Mouse (Mus musculus): Measurements from ENCODE around the gene Plxdc2. TPM values are rescaled to one million over a fixed set of nuclear protein-coding genes. Genes with fewer than 3 reads are reported as not detected.
A peak's percentile ranks its signal among the peaks of the same experiment; 100 is the strongest.

The Plxdc2 gene
- polyA plus RNA-seq, 1 experiment = 6.9 TPM

GRCm38 (mm10) chr2:16356921-16357837, 1.1 kb downstream of the Plxdc2 start:
- H3K4me1 ChIP-seq (ENCODE audit: control insufficient read depth, insufficient read depth, low read length) = no peaks in the 10 kb centered on the region; the same call in 1 of the 2 replicates
- H3K4me3 ChIP-seq (replicated peaks; ENCODE audit: control insufficient read depth, low read depth, low read length) = peak overlapping the region; percentile 45
- 8% methylated on average over 33 of the region's 33 CpGs for WGBS
- TF ChIP-seq POLR2A (IDR thresholded peaks at IDR 0.05; ENCODE audit: borderline replicate concordance, control insufficient read depth, low read depth, low read length) (no peak), CTCF (IDR thresholded peaks at IDR 0.05; ENCODE audit: control insufficient read depth, insufficient read depth, low read length) (no peak)
- H3K27ac ChIP-seq (ENCODE audit: control insufficient read depth, insufficient read depth, low read depth, low read length, poor library complexity) = no peak overlapping the region; the same call in 1 of the 2 replicates

GRCm38 (mm10) chr2:16357946-16358345, 1.8 kb downstream of the Plxdc2 start:
- WGBS = 53% methylated on average over 1 of the region's 1 CpGs

GRCm38 (mm10) chr2:16359341-16359928, 3.3 kb downstream of the Plxdc2 start:
- H3K4me1 ChIP-seq (ENCODE audit: control insufficient read depth, insufficient read depth, low read length) = no peaks in the 10 kb centered on the region; the same call in 1 of the 2 replicates

More at GRCm38 (mm10) chr2:16357946-16358345, 1.8 kb downstream of the Plxdc2 start:
- TF ChIP-seq POLR2A (IDR thresholded peaks at IDR 0.05; ENCODE audit: borderline replicate concordance, control insufficient read depth, low read depth, low read length) = no peak
- TF ChIP-seq CTCF (IDR thresholded peaks at IDR 0.05; ENCODE audit: control insufficient read depth, insufficient read depth, low read length) = no peak
- Histone ChIP-seq H3K4me3 (replicated peaks; ENCODE audit: control insufficient read depth, low read depth, low read length) (peak overlapping the region; percentile 3), H3K4me1 (ENCODE audit: control insufficient read depth, insufficient read depth, low read length) (no peaks in the 10 kb centered on the region; the same call in 1 of the 2 replicates), H3K27ac (ENCODE audit: control insufficient read depth, insufficient read depth, low read depth, low read length, poor library complexity) (no peak overlapping the region)

DNA sequence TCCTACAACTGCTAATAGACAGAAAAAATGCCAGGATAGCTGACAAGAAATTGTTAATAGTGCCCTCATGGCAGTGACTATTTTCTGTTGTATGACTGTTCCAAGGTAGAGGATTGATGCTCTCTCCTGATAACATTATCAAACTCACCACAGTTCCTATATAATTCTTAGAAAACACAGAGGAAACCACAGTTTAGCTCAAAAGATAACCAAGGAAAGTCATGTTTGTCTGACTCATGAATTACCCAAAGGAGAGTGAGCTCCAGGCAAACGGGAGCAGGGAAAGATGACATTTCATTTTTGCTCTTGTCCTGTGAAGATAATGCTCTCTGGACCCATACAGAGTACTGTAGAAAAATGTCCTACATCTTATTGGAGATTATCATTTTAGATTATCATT, 8.6 kb downstream of the Plxdc2 start:
- no peak overlapping the region for H3K27ac ChIP-seq (ENCODE audit: control insufficient read depth, insufficient read depth, low read depth, low read length, poor library complexity)
- TF ChIP-seq POLR2A (IDR thresholded peaks at IDR 0.05; ENCODE audit: borderline replicate concordance, control insufficient read depth, low read depth, low read length) (no peak), CTCF (IDR thresholded peaks at IDR 0.05; ENCODE audit: control insufficient read depth, insufficient read depth, low read length) (no peak)
- H3K4me3 ChIP-seq (replicated peaks; ENCODE audit: control insufficient read depth, low read depth, low read length) = no peak overlapping the region
- no peaks in the 10 kb centered on the region for H3K4me1 ChIP-seq (ENCODE audit: control insufficient read depth, insufficient read depth, low read length)
- 10% methylated on average over 1 of the region's 1 CpGs for WGBS

More at GRCm38 (mm10) chr2:16359341-16359928, 3.3 kb downstream of the Plxdc2 start:
- 7% methylated on average over 3 of the region's 3 CpGs for WGBS
- no peak overlapping the region for H3K4me3 ChIP-seq (replicated peaks; ENCODE audit: control insufficient read depth, low read depth, low read length)
- no peak overlapping the region for H3K27ac ChIP-seq (ENCODE audit: control insufficient read depth, insufficient read depth, low read depth, low read length, poor library complexity)
- TF ChIP-seq CTCF (IDR thresholded peaks at IDR 0.05; ENCODE audit: control insufficient read depth, insufficient read depth, low read length) = no peak
- no peak for TF ChIP-seq POLR2A (IDR thresholded peaks at IDR 0.05; ENCODE audit: borderline replicate concordance, control insufficient read depth, low read depth, low read length)

DNA sequence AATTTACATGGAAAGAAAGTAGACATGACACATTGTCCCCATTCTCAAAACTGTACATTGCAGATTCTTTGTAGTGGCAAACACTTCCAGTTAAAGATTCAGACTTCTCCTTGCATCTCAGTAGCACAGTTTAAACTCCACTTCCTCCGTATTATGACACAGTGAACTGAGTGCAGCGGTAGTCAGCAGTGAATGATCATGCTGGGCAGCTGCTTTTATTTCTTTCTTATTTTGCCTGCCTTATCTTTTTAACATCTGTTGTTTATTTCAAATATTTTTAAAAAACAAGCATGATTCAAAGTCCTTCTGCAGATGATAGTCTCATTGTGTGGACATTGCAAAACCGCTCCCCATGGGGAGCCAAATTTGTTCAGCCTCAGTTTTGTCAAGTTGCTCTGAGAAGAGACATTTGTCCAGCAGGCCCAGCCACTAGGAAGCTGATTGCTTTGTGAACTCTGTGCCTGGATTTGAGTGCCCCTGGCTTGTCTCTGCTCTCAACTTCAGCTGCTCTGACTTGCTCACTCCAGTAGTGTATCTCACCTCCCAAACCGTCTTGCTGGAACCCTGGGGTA, 9.8 kb downstream of the Plxdc2 start:
- H3K4me1 ChIP-seq (ENCODE audit: control insufficient read depth, insufficient read depth, low read length) = no peaks in the 10 kb centered on the region
- H3K27ac ChIP-seq (ENCODE audit: control insufficient read depth, insufficient read depth, low read depth, low read length, poor library complexity) = no peak overlapping the region
- H3K4me3 ChIP-seq (replicated peaks; ENCODE audit: control insufficient read depth, low read depth, low read length) = no peak overlapping the region
- TF ChIP-seq CTCF (IDR thresholded peaks at IDR 0.05; ENCODE audit: control insufficient read depth, insufficient read depth, low read length) (no peak), POLR2A (IDR thresholded peaks at IDR 0.05; ENCODE audit: borderline replicate concordance, control insufficient read depth, low read depth, low read length) (no peak)
- WGBS = 33% methylated on average over 4 of the region's 4 CpGs

GRCm38 (mm10) chr2:16370419-16370818, 14.3 kb downstream of the Plxdc2 start:
- Histone ChIP-seq H3K4me1 (ENCODE audit: control insufficient read depth, insufficient read depth, low read length) (no peaks in the 10 kb centered on the region), H3K27ac (ENCODE audit: control insufficient read depth, insufficient read depth, low read depth, low read length, poor library complexity) (no peak overlapping the region), H3K4me3 (replicated peaks; ENCODE audit: control insufficient read depth, low read depth, low read length) (no peak overlapping the region)
- WGBS = 39% methylated on average over 1 of the region's 1 CpGs
- TF ChIP-seq POLR2A (IDR thresholded peaks at IDR 0.05; ENCODE audit: borderline replicate concordance, control insufficient read depth, low read depth, low read length) = no peak
- TF ChIP-seq CTCF (IDR thresholded peaks at IDR 0.05; ENCODE audit: control insufficient read depth, insufficient read depth, low read length) = no peak

GRCm38 (mm10) chr2:16374288-16374687, 18.2 kb downstream of the Plxdc2 start:
- H3K4me1 ChIP-seq (ENCODE audit: control insufficient read depth, insufficient read depth, low read length) = no peaks in the 10 kb centered on the region
- no peak overlapping the region for H3K4me3 ChIP-seq (replicated peaks; ENCODE audit: control insufficient read depth, low read depth, low read length)
- H3K27ac ChIP-seq (ENCODE audit: control insufficient read depth, insufficient read depth, low read depth, low read length, poor library complexity) = no peak overlapping the region
- TF ChIP-seq CTCF (IDR thresholded peaks at IDR 0.05; ENCODE audit: control insufficient read depth, insufficient read depth, low read length) (no peak), POLR2A (IDR thresholded peaks at IDR 0.05; ENCODE audit: borderline replicate concordance, control insufficient read depth, low read depth, low read length) (no peak)

- Histone ChIP-seq H3K27ac (ENCODE audit: control insufficient read depth, insufficient read depth, low read depth, low read length, poor library complexity) (no peak overlapping the region), H3K4me3 (replicated peaks; ENCODE audit: control insufficient read depth, low read depth, low read length) (no peak overlapping the region), H3K4me1 (ENCODE audit: control insufficient read depth, insufficient read depth, low read length) (no peaks in the 10 kb centered on the region)
- 65% methylated on average over 1 of the region's 1 CpGs for WGBS
- no peak for TF ChIP-seq CTCF (IDR thresholded peaks at IDR 0.05; ENCODE audit: control insufficient read depth, insufficient read depth, low read length)
- TF ChIP-seq POLR2A (IDR thresholded peaks at IDR 0.05; ENCODE audit: borderline replicate concordance, control insufficient read depth, low read depth, low read length) = no peak
Measured at GRCm38 (mm10) chr2:16386206-16386605, 30.1 kb downstream of the Plxdc2 start.
